Mouse (Mus musculus) G1E (cell line): ENCODE data around the gene Slc13a4.

ENCODE experiments used
- CTCF ChIP-seq: IDR thresholded peaks from 2 replicates; pipeline ENCODE4 v1.5.1; 2012; ENCODE audit warnings: low read depth, low read length, inconsistent platforms, mixed read lengths
- POLR2AphosphoS5 ChIP-seq: IDR thresholded peaks from 2 replicates; pipeline ENCODE4 v1.6.1; 2012; ENCODE audit warnings: low read depth, low read length, inconsistent platforms; ENCODE audit not compliant: insufficient replicate concordance
- TAL1 ChIP-seq: conservative IDR thresholded peaks from 2 replicates; pipeline ENCODE4 v1.6.1; 2012; ENCODE audit warnings: low read depth, low read length, inconsistent platforms, mixed read lengths

- no peak for TF ChIP-seq TAL1
- TF ChIP-seq CTCF, result no peak
- no peak for TF ChIP-seq POLR2AphosphoS5
These were observed 25.7 kb upstream of the Slc13a4 start for GRCm38 (mm10) chr6:35333632-35334031.
